Mouse (Mus musculus) activated CD4-positive, CD25-positive, alpha-beta regulatory T cell, adult 9 weeks (primary cell): ENCODE data around the gene Riok2. TPM values are rescaled to one million over a fixed set of nuclear protein-coding genes. Genes with fewer than 3 reads are reported as not detected.

ENCODE experiments used
- polyA plus RNA-seq: library from polyadenylated mRNA; unstranded; fragments of 100-300 nt; shearing (Covaris generic); gene quantifications from one replicate; pipeline ENCODE4 v1.2.1, GENCODE M21; 2017

Gene Riok2
- polyA plus RNA-seq = 25.9 TPM

GRCm38 (mm10) chr17:17373918-17374910, at the start of gene Riok2:
Gene Riok2 (plus strand): TSS chr17:17374309.

GRCm38 (mm10) chr17:17402222-17403004, 28.3 kb downstream of the Riok2 start, which contains the start of gene Lix1:
Gene Lix1 (plus strand): TSS chr17:17402672.

Other genes with a start within 250 kb of the Riok2 start
- gene Lix1, start 28.4 kb downstream of the Riok2 start, polyA plus RNA-seq = not detected